Mouse (Mus musculus): ENCODE results near the gene Etv6. TPM values are rescaled to one million over a fixed set of nuclear protein-coding genes. Genes with fewer than 3 reads are reported as not detected.

Etv6 gene
- polyA plus RNA-seq, 2 experiments, result 13.9 to 16.5 TPM

GRCm38 (mm10) chr6:134087709-134088108, 52.2 kb downstream of the Etv6 start:
- H3K4me1 ChIP-seq (ENCODE audit: control insufficient read depth, insufficient read depth, low read length), result peaks cover 16% of the 10 kb centered on the region
- no peak overlapping the region for H3K4me2 ChIP-seq (replicated peaks; ENCODE audit: low read depth, low read length, severe bottlenecking)
- no peaks in the 10 kb centered on the region for H3K9me3 ChIP-seq (ENCODE audit: control insufficient read depth, low read length)
- no peak overlapping the region for H3K4me3 ChIP-seq (replicated peaks; ENCODE audit: low read length)
- ATAC-seq (ENCODE audit: low FRiP score, low read depth) (no peak), DNase-seq (ENCODE audit: low spot score) (no peak)
- H3K9ac ChIP-seq (ENCODE audit: low read depth, low read length, severe bottlenecking), result no peak overlapping the region
- no peak for TF ChIP-seq POLR2A (IDR thresholded peaks at IDR 0.05; ENCODE audit: borderline replicate concordance, extremely low read depth, insufficient read depth, insufficient read length)
- 83% methylated on average over 4 of the region's 4 CpGs for WGBS
- H3K27me3 ChIP-seq (ENCODE audit: control insufficient read depth, insufficient read depth, low read length), result no peaks in the 10 kb centered on the region
- H3K36me3 ChIP-seq (ENCODE audit: control insufficient read depth, insufficient read depth, low read length), result no peaks in the 10 kb centered on the region; the same call in 1 of the 2 replicates
- H3K27ac ChIP-seq (replicated peaks; ENCODE audit: low read depth, low read length), result no peak overlapping the region

GRCm38 (mm10) chr6:134089671-134090377, 54.3 kb downstream of the Etv6 start:
- Histone ChIP-seq H3K4me3 (replicated peaks; ENCODE audit: low read length) (no peak overlapping the region), H3K4me1 (ENCODE audit: control insufficient read depth, insufficient read depth, low read length) (peaks cover 16% of the 10 kb centered on the region), H3K9me3 (ENCODE audit: control insufficient read depth, low read length) (no peaks in the 10 kb centered on the region), H3K4me2 (replicated peaks; ENCODE audit: low read depth, low read length, severe bottlenecking) (no peak overlapping the region), H3K36me3 (ENCODE audit: control insufficient read depth, insufficient read depth, low read length) (peaks cover 7% of the 10 kb centered on the region), H3K9ac (ENCODE audit: low read depth, low read length, severe bottlenecking) (no peak overlapping the region), H3K27me3 (ENCODE audit: control insufficient read depth, insufficient read depth, low read length) (no peaks in the 10 kb centered on the region), H3K27ac (replicated peaks; ENCODE audit: low read depth, low read length) (no peak overlapping the region)
- 72% methylated on average over 7 of the region's 7 CpGs for WGBS
- no peak for TF ChIP-seq POLR2A (IDR thresholded peaks at IDR 0.05; ENCODE audit: borderline replicate concordance, extremely low read depth, insufficient read depth, insufficient read length)
- DNase-seq (ENCODE audit: low spot score) (no peak), ATAC-seq (ENCODE audit: low FRiP score, low read depth) (no peak)

GRCm38 (mm10) chr6:134090378-134090692, 54.8 kb downstream of the Etv6 start:
- ATAC-seq (ENCODE audit: low FRiP score, low read depth) (no peak), DNase-seq (ENCODE audit: low spot score) (no peak)
- peaks cover 7% of the 10 kb centered on the region for H3K36me3 ChIP-seq (ENCODE audit: control insufficient read depth, insufficient read depth, low read length)
- H3K27me3 ChIP-seq (ENCODE audit: control insufficient read depth, insufficient read depth, low read length), result no peaks in the 10 kb centered on the region
- WGBS, result 72% methylated on average over 4 of the region's 4 CpGs
- peaks cover 16% of the 10 kb centered on the region for H3K4me1 ChIP-seq (ENCODE audit: control insufficient read depth, insufficient read depth, low read length)
- no peak for TF ChIP-seq POLR2A (IDR thresholded peaks at IDR 0.05; ENCODE audit: borderline replicate concordance, extremely low read depth, insufficient read depth, insufficient read length)
- no peak overlapping the region for H3K4me2 ChIP-seq (replicated peaks; ENCODE audit: low read depth, low read length, severe bottlenecking)
- H3K4me3 ChIP-seq (replicated peaks; ENCODE audit: low read length), result no peak overlapping the region
- H3K9me3 ChIP-seq (ENCODE audit: control insufficient read depth, low read length), result no peaks in the 10 kb centered on the region
- no peak overlapping the region for H3K27ac ChIP-seq (replicated peaks; ENCODE audit: low read depth, low read length)
- H3K9ac ChIP-seq (ENCODE audit: low read depth, low read length, severe bottlenecking), result no peak overlapping the region

- Histone ChIP-seq H3K27ac (replicated peaks; ENCODE audit: low read depth, low read length) (no peak overlapping the region), H3K36me3 (ENCODE audit: control insufficient read depth, insufficient read depth, low read length) (peaks cover 7% of the 10 kb centered on the region), H3K4me3 (replicated peaks; ENCODE audit: low read length) (no peak overlapping the region), H3K27me3 (ENCODE audit: control insufficient read depth, insufficient read depth, low read length) (no peaks in the 10 kb centered on the region), H3K9me3 (ENCODE audit: control insufficient read depth, low read length) (no peaks in the 10 kb centered on the region), H3K4me1 (ENCODE audit: control insufficient read depth, insufficient read depth, low read length) (peaks cover 16% of the 10 kb centered on the region), H3K4me2 (replicated peaks; ENCODE audit: low read depth, low read length, severe bottlenecking) (no peak overlapping the region), H3K9ac (ENCODE audit: low read depth, low read length, severe bottlenecking) (no peak overlapping the region)
- 95% methylated on average over 4 of the region's 4 CpGs for WGBS
- DNase-seq (ENCODE audit: low spot score) (no peak), ATAC-seq (ENCODE audit: low FRiP score, low read depth) (no peak)
- TF ChIP-seq POLR2A (IDR thresholded peaks at IDR 0.05; ENCODE audit: borderline replicate concordance, extremely low read depth, insufficient read depth, insufficient read length), result no peak
Observed at GRCm38 (mm10) chr6:134090875-134091274, 55.4 kb downstream of the Etv6 start.

GRCm38 (mm10) chr6:134091398-134091801, 55.9 kb downstream of the Etv6 start:
- Histone ChIP-seq H3K9ac (ENCODE audit: low read depth, low read length, severe bottlenecking) (no peak overlapping the region), H3K27ac (replicated peaks; ENCODE audit: low read depth, low read length) (no peak overlapping the region), H3K36me3 (ENCODE audit: control insufficient read depth, insufficient read depth, low read length) (peaks cover 7% of the 10 kb centered on the region), H3K4me1 (ENCODE audit: control insufficient read depth, insufficient read depth, low read length) (peaks cover 17% of the 10 kb centered on the region), H3K9me3 (ENCODE audit: control insufficient read depth, low read length) (no peaks in the 10 kb centered on the region), H3K27me3 (ENCODE audit: control insufficient read depth, insufficient read depth, low read length) (no peaks in the 10 kb centered on the region), H3K4me2 (replicated peaks; ENCODE audit: low read depth, low read length, severe bottlenecking) (no peak overlapping the region), H3K4me3 (replicated peaks; ENCODE audit: low read length) (no peak overlapping the region)
- 55% methylated on average over 8 of the region's 8 CpGs for WGBS
- no peak for ATAC-seq (ENCODE audit: low FRiP score, low read depth)
- DNase-seq (ENCODE audit: low spot score), result no peak
- no peak for TF ChIP-seq POLR2A (IDR thresholded peaks at IDR 0.05; ENCODE audit: borderline replicate concordance, extremely low read depth, insufficient read depth, insufficient read length)
